Mouse (Mus musculus): ENCODE data around the gene Dnpep.
A peak's percentile ranks its signal among the peaks of the same experiment; 100 is the strongest.

Dnpep gene

GRCm38 (mm10) chr1:75264091-75264880 lies 53.5 kb downstream of the Dnpep start, which contains the start of gene Ptprn:
Gene Ptprn, minus strand, starts transcription at chr1:75264502.
- DNase-seq (ENCODE audit: low spot score in 2 of 2), result no peak

GRCm38 (mm10) chr1:75262969-75263951 lies 54.5 kb downstream of the Dnpep start:
- DNase-seq (ENCODE audit: low spot score in 2 of 2), result peak; percentile 30 to 76

GRCm38 (mm10) chr1:75261278-75261677 lies 56.5 kb downstream of the Dnpep start:
- DNase-seq (ENCODE audit: low spot score in 2 of 2), result no peak
